Mouse (Mus musculus): Measurements from ENCODE around the gene Rundc1.
"Not testable (repeated sequence)": the region's sequence is repeated elsewhere in the genome, so short reads cannot be mapped to it uniquely, and the experiment has no call there.

GRCm38 (mm10) chr11:101476361-101476760 is 51.5 kb downstream of the Rundc1 start:
- TF ChIP-seq USF1 (IDR thresholded peaks at IDR 0.05; ENCODE audit: low read depth, low read length); RCOR1 (conservative IDR thresholded peaks at IDR 0.05; ENCODE audit: low read depth, low read length); EP300 (IDR thresholded peaks at IDR 0.05; ENCODE audit: low read length); UBTF (IDR thresholded peaks at IDR 0.05; ENCODE audit: low read depth, low read length); NRF1 (IDR thresholded peaks at IDR 0.05; ENCODE audit: low read depth, low read length); RAD21 (IDR thresholded peaks at IDR 0.05; ENCODE audit: low read depth, low read length); GABPA (IDR thresholded peaks at IDR 0.05; ENCODE audit: insufficient replicate concordance, low read depth, low read length); MXI1 (IDR thresholded peaks at IDR 0.05; ENCODE audit: low read depth, low read length); MAX (IDR thresholded peaks at IDR 0.05; ENCODE audit: low read length): not testable (repeated sequence)

Measured in CH12.LX (cell line).